Mouse (Mus musculus) lung, embryonic 15.5 days (tissue): Measurements from ENCODE around the gene Zfp385b. TPM values are rescaled to one million over a fixed set of nuclear protein-coding genes. Genes with fewer than 3 reads are reported as not detected.

Experiments used
- ATAC-seq: fragments of 200-750 bp; cut with Nextera tagmentation; 2 replicates; pipeline ENCODE4 v1.8.0; 2017; ENCODE audit warnings: moderate number of reproducible peaks, borderline replicate concordance; ENCODE audit not compliant: low FRiP score, low TSS enrichment; ENCODE audit errors: extremely low read depth
- H3K27ac ChIP-seq: fragments of 300-500 bp; sonication (generic); 2 replicates; pipeline ENCODE4 v1.5.1; 2015; ENCODE audit warnings: moderate library complexity, mild to moderate bottlenecking, inconsistent platforms
- H3K27me3 ChIP-seq: fragments of 300-500 bp; sonication (generic); 2 replicates; pipeline ENCODE4 v1.6.1; 2015; ENCODE audit warnings: inconsistent platforms
- H3K36me3 ChIP-seq: fragments of 300-500 bp; sonication (generic); 2 replicates; pipeline ENCODE4 v1.6.1; 2015; ENCODE audit warnings: inconsistent platforms
- H3K4me1 ChIP-seq: fragments of 300-500 bp; sonication (generic); 2 replicates; pipeline ENCODE4 v1.6.1; 2015; ENCODE audit warnings: inconsistent platforms
- H3K4me2 ChIP-seq: fragments of 300-500 bp; sonication (generic); 2 replicates; pipeline ENCODE4 v1.6.1; 2015; ENCODE audit warnings: inconsistent platforms, mild to moderate bottlenecking, moderate library complexity
- H3K4me3 ChIP-seq: fragments of 300-500 bp; sonication (generic); 2 replicates; pipeline ENCODE4 v1.5.1; 2015; ENCODE audit warnings: mild to moderate bottlenecking, inconsistent platforms
- H3K9ac ChIP-seq: fragments of 300-500 bp; sonication (generic); 2 replicates; pipeline ENCODE4 v1.6.1; 2015; ENCODE audit warnings: inconsistent platforms
- H3K9me3 ChIP-seq: fragments of 300-500 bp; sonication (generic); 2 replicates; pipeline ENCODE4 v1.6.1; 2016; ENCODE audit warnings: inconsistent platforms
- WGBS: fragments of 180-500 bp; shearing (Covaris S2); methylation state at CpG from one replicate; pipeline ENCODE4 v1.1.7; 2015; 5-methylcytosine and 5-hydroxymethylcytosine counted together
- polyA plus RNA-seq: library from polyadenylated mRNA; unstranded; fragments of >200 nt; fragmentation: Nextera tagmentation; extraction: Ambion mirVana; gene quantifications from 2 replicates; pipeline ENCODE4 v1.2.1, GENCODE M21; 2015

Gene Zfp385b
- polyA plus RNA-seq, 1 experiment from 2014 or later = 4.9 TPM

- Histone ChIP-seq H3K9ac (no peak overlapping the region), H3K4me3 (no peak overlapping the region), H3K9me3 (no peaks in the 10 kb centered on the region), H3K4me1 (0 out of 2 replicates have a peak, but pooled peaks cover 4% of the 10 kb centered on the region), H3K4me2 (no peak overlapping the region), H3K27ac (no peak overlapping the region), H3K27me3 (no peaks in the 10 kb centered on the region), H3K36me3 (no peaks in the 10 kb centered on the region)
- ATAC-seq = no peak
- 67% methylated on average over 6 of the region's 6 CpGs for WGBS
Measured at GRCm38 (mm10) chr2:77527616-77528015, 291.8 kb downstream of the Zfp385b start.

GRCm38 (mm10) chr2:77526803-77527202 is 292.6 kb downstream of the Zfp385b start:
- Histone ChIP-seq H3K4me2 (no peak overlapping the region), H3K4me1 (0 out of 2 replicates have a peak, but pooled peaks cover 4% of the 10 kb centered on the region), H3K27ac (no peak overlapping the region), H3K9ac (no peak overlapping the region), H3K4me3 (no peak overlapping the region), H3K9me3 (no peaks in the 10 kb centered on the region), H3K27me3 (no peaks in the 10 kb centered on the region), H3K36me3 (no peaks in the 10 kb centered on the region)
- no peak for ATAC-seq
- WGBS = 29% methylated on average over 4 of the region's 4 CpGs

GRCm38 (mm10) chr2:77526301-77526700 is 293.1 kb downstream of the Zfp385b start:
- ATAC-seq = no peak
- Histone ChIP-seq H3K4me1 (0 out of 2 replicates have a peak, but pooled peaks cover 4% of the 10 kb centered on the region), H3K9ac (no peak overlapping the region), H3K4me3 (no peak overlapping the region), H3K36me3 (no peaks in the 10 kb centered on the region), H3K27me3 (no peaks in the 10 kb centered on the region), H3K27ac (no peak overlapping the region), H3K4me2 (no peak overlapping the region), H3K9me3 (no peaks in the 10 kb centered on the region)
- 59% methylated on average over 5 of the region's 5 CpGs for WGBS

GRCm38 (mm10) chr2:77522223-77522622 is 297.2 kb downstream of the Zfp385b start:
- Histone ChIP-seq H3K27ac (no peak overlapping the region), H3K27me3 (no peaks in the 10 kb centered on the region), H3K4me3 (no peak overlapping the region), H3K9me3 (no peaks in the 10 kb centered on the region), H3K36me3 (no peaks in the 10 kb centered on the region), H3K4me1 (peaks cover 7% of the 10 kb centered on the region; the same call in 1 of the 2 replicates), H3K9ac (no peak overlapping the region), H3K4me2 (no peak overlapping the region)
- 39% methylated on average over 4 of the region's 4 CpGs for WGBS
- ATAC-seq = no peak

- peak overlapping the region; percentile 20 for H3K27ac ChIP-seq
- no peaks in the 10 kb centered on the region for H3K9me3 ChIP-seq
- no peak for ATAC-seq
- peak overlapping the region; percentile 33; the same call in 1 of the 2 replicates for H3K9ac ChIP-seq
- H3K4me1 ChIP-seq = peaks cover 3% of the 10 kb centered on the region; the same call in 1 of the 2 replicates
- no peaks in the 10 kb centered on the region for H3K27me3 ChIP-seq
- H3K4me3 ChIP-seq = peak overlapping the region; percentile 44
- WGBS = under 1% methylated on average over 14 of the region's 14 CpGs
- peak overlapping the region; percentile 58 for H3K4me2 ChIP-seq
- H3K36me3 ChIP-seq = no peaks in the 10 kb centered on the region
Measured at GRCm38 (mm10) chr2:77519341-77519740, 300.1 kb downstream of the Zfp385b start.

- Histone ChIP-seq H3K27ac (no peak overlapping the region), H3K9me3 (no peaks in the 10 kb centered on the region), H3K4me1 (peaks cover 3% of the 10 kb centered on the region; the same call in 1 of the 2 replicates), H3K9ac (0 out of 2 replicates have a peak overlapping the region, but pooled peaks have one; percentile 33), H3K4me3 (peak overlapping the region; percentile 44), H3K36me3 (no peaks in the 10 kb centered on the region), H3K27me3 (no peaks in the 10 kb centered on the region), H3K4me2 (peak overlapping the region; percentile 58)
- no peak; the same call in 1 of the 2 replicates for ATAC-seq
- WGBS = 14% methylated on average over 8 of the region's 8 CpGs
Measured at GRCm38 (mm10) chr2:77518693-77519092, 300.7 kb downstream of the Zfp385b start.

GRCm38 (mm10) chr2:77516606-77517005 is 302.8 kb downstream of the Zfp385b start:
- 50% methylated on average over 5 of the region's 5 CpGs for WGBS
- Histone ChIP-seq H3K9ac (no peak overlapping the region), H3K9me3 (no peaks in the 10 kb centered on the region), H3K36me3 (no peaks in the 10 kb centered on the region), H3K27ac (no peak overlapping the region), H3K27me3 (no peaks in the 10 kb centered on the region), H3K4me1 (peaks cover 3% of the 10 kb centered on the region; the same call in 1 of the 2 replicates), H3K4me2 (no peak overlapping the region), H3K4me3 (no peak overlapping the region)
- ATAC-seq = no peak

GRCm38 (mm10) chr2:77515654-77516053 is 303.8 kb downstream of the Zfp385b start:
- Histone ChIP-seq H3K9me3 (no peaks in the 10 kb centered on the region), H3K4me2 (no peak overlapping the region), H3K9ac (no peak overlapping the region), H3K4me1 (peaks cover 3% of the 10 kb centered on the region; the same call in 1 of the 2 replicates), H3K27me3 (no peaks in the 10 kb centered on the region), H3K27ac (no peak overlapping the region), H3K36me3 (no peaks in the 10 kb centered on the region), H3K4me3 (no peak overlapping the region)
- ATAC-seq = no peak
- 43% methylated on average over 6 of the region's 6 CpGs for WGBS

- no peaks in the 10 kb centered on the region for H3K9me3 ChIP-seq
- H3K27me3 ChIP-seq = no peaks in the 10 kb centered on the region
- no peak overlapping the region for H3K4me3 ChIP-seq
- H3K4me2 ChIP-seq = no peak overlapping the region
- 65% methylated on average over 7 of the region's 7 CpGs for WGBS
- no peak overlapping the region for H3K9ac ChIP-seq
- peaks cover 3% of the 10 kb centered on the region; the same call in 1 of the 2 replicates for H3K4me1 ChIP-seq
- no peak for ATAC-seq
- H3K36me3 ChIP-seq = no peaks in the 10 kb centered on the region
- H3K27ac ChIP-seq = no peak overlapping the region
Measured at GRCm38 (mm10) chr2:77515011-77515410, 304.4 kb downstream of the Zfp385b start.

GRCm38 (mm10) chr2:77514476-77514875 is 305.0 kb downstream of the Zfp385b start:
- peaks cover 3% of the 10 kb centered on the region; the same call in 1 of the 2 replicates for H3K4me1 ChIP-seq
- H3K27me3 ChIP-seq = no peaks in the 10 kb centered on the region
- H3K4me2 ChIP-seq = no peak overlapping the region
- no peaks in the 10 kb centered on the region for H3K36me3 ChIP-seq
- WGBS = 73% methylated on average over 4 of the region's 4 CpGs
- H3K9ac ChIP-seq = no peak overlapping the region
- H3K4me3 ChIP-seq = no peak overlapping the region
- H3K9me3 ChIP-seq = no peaks in the 10 kb centered on the region
- ATAC-seq = no peak
- no peak overlapping the region for H3K27ac ChIP-seq

- Histone ChIP-seq H3K4me2 (no peak overlapping the region), H3K9ac (no peak overlapping the region), H3K36me3 (no peaks in the 10 kb centered on the region), H3K27ac (no peak overlapping the region), H3K4me1 (peaks cover 5% of the 10 kb centered on the region), H3K4me3 (no peak overlapping the region), H3K9me3 (no peaks in the 10 kb centered on the region), H3K27me3 (no peaks in the 10 kb centered on the region)
- WGBS = 56% methylated on average over 6 of the region's 6 CpGs
- no peak for ATAC-seq
Measured at GRCm38 (mm10) chr2:77508731-77509130, 310.7 kb downstream of the Zfp385b start.

- Histone ChIP-seq H3K27ac (no peak overlapping the region), H3K36me3 (no peaks in the 10 kb centered on the region), H3K4me1 (peaks cover 18% of the 10 kb centered on the region), H3K9me3 (no peaks in the 10 kb centered on the region), H3K4me2 (no peak overlapping the region), H3K27me3 (no peaks in the 10 kb centered on the region), H3K9ac (no peak overlapping the region), H3K4me3 (no peak overlapping the region)
- 17% methylated on average over 7 of the region's 7 CpGs for WGBS
- no peak for ATAC-seq
Measured at GRCm38 (mm10) chr2:77506308-77506707, 313.1 kb downstream of the Zfp385b start.

- H3K9me3 ChIP-seq = no peaks in the 10 kb centered on the region
- WGBS = 78% methylated on average over 1 of the region's 1 CpGs
- H3K27me3 ChIP-seq = no peaks in the 10 kb centered on the region
- H3K4me2 ChIP-seq = no peak overlapping the region
- H3K4me3 ChIP-seq = no peak overlapping the region
- ATAC-seq = no peak
- peaks cover 22% of the 10 kb centered on the region for H3K4me1 ChIP-seq
- no peak overlapping the region for H3K27ac ChIP-seq
- H3K36me3 ChIP-seq = no peaks in the 10 kb centered on the region
- no peak overlapping the region for H3K9ac ChIP-seq
Measured at GRCm38 (mm10) chr2:77505614-77506013, 313.8 kb downstream of the Zfp385b start.
